Mouse (Mus musculus) hematopoietic stem cell, adult 5-6 weeks (primary cell): ENCODE results near the gene Nup85. TPM values are rescaled to one million over a fixed set of nuclear protein-coding genes. Genes with fewer than 3 reads are reported as not detected.
"Not testable (repeated sequence)": the region's sequence is repeated elsewhere in the genome, so short reads cannot be mapped to it uniquely, and the experiment has no call there.

Experiments used
- ATAC-seq, 2 experiments: fragments of 125-278 bp in 1 of 2; replicated peaks in 1 of 2; 2 replicates each; pipeline ENCODE4 v1.8.0; 2016 to 2017; ENCODE audit warnings: inconsistent platforms in 2 of 2, mild to moderate bottlenecking in 2 of 2, moderate number of reproducible peaks in 2 of 2, low read depth in 1 of 2, moderate TSS enrichment in 1 of 2; ENCODE audit not compliant: low FRiP score in 2 of 2, poor library complexity in 2 of 2, severe bottlenecking in 2 of 2, insufficient read depth in 1 of 2, low TSS enrichment in 1 of 2
- total RNA-seq: library from RNA; stranded (forward); fragments of 172-1452, 232-1000 nt; gene quantifications from 2 replicates; pipeline ENCODE4 v1.2.3, GENCODE M21; 2017

Gene Nup85
- total RNA-seq = 108 and 128 TPM in 2 replicates

DNA sequence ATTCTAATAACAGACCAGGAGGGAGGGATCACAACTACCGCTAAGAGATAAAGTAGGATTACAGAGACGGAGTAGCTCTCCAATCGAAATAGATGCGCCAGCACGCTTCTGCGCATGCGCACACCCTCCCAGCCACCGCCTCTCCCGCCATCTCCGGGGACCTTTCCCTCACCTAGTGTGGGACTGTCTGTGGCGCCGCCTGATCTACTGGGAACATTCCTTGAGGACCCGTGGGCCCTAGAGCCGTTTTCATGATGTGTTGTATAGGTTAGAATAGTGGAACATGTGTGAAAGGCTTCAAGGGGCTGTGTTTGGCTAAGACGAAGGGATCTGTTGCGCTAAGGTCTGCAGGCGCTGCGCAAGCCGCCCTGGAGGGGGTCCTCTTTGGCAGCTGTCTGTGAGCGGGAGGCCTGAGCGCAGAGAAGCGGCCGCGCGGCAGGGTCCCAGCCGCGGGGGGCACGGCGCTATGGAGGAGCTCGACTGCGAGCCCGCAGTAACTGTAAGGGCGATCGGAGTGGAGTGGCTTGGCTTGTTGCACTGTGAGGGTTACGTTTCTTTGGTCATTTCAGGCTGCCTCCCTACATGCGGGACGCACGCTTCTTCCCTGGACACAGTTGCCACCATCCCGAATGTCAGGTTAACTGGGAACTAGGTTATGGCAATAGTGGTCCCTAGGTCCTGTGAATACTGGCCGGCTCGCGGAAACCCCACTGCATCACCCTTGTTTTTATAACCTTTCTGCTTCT is at the start of gene Nup85:
Gene Nup85, plus strand, starts transcription at position 371 of the 746 bp plus-strand sequence.
- peak; percentile 93 to 94 for ATAC-seq

DNA sequence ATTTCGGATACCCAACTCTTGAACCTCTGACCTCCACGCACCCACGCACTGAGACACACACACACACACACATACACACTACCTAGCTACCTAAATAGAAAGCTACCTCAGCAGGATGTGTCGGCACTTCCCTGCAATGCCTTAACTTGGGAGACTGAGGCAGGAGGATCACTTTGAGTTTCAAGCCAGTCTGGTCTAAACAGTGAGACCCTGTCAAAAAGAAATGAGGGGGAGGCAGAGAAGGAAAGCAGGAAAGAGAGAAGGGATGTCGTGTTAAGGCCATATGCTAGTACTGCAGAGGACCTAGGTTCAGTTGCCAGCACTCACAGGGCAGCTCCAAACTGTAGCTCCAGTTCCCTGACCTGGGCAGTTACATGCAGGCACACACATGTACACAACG is 49.2 kb upstream of the Nup85 start:
- ATAC-seq = no peak

DNA sequence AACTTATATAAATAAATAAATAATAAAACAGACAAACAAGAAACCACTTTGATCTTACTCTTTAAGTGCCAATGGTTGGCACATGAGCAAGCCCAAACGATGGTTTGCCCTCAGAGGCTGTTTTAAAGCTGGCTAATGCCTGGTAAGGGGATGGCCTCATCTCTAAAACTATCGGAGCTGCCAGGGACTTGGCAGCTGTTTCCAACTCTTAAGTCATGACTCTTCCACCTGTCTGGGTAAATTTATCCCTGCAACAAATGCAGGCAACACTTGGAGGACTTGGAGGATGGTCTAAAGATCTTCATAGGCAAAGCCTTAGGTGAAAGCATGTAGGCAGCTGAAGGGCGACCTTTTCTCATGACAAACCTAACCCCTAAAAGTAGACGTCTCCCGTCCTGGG is 47.3 kb upstream of the Nup85 start:
- ATAC-seq = no peak

DNA sequence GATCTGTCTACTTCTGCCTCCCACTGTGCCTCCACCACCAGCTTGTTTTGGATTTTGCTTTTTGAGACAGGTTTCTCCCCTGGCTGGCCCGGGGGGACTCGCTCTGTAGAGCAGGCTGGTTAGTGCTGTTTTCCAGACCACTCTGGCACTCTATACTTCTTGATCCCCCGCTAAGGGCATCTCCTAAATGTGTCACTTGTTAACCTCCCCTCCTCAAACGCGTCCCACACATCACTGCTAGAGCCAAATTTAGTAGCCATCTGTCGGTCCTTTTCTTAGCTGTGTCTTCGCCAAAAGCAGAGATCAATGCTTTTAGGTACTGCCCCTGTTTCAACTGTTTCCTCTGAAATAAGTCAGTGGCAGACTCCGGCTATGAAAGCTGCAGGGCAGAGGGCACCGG is 45.5 kb upstream of the Nup85 start:
- no peak for ATAC-seq

DNA sequence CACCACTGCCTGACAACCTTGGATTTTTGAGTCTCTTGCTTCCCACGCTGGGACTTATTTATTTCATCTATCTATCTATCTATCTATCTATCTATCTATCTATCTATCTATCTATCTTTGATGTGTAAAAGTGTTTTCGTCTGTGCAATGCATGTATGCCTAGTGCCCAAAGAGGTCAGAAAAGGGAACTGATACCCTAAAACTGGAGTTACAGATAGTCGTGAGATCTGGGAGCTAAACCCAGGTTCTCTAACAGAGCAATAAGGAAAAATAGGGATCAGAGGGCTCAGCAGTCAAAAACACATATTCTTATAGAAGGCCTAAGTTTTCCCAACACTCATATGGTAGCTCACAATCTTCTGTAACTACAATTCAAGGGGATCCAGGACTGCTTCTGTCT is 44.7 kb upstream of the Nup85 start:
- ATAC-seq = no peak

DNA sequence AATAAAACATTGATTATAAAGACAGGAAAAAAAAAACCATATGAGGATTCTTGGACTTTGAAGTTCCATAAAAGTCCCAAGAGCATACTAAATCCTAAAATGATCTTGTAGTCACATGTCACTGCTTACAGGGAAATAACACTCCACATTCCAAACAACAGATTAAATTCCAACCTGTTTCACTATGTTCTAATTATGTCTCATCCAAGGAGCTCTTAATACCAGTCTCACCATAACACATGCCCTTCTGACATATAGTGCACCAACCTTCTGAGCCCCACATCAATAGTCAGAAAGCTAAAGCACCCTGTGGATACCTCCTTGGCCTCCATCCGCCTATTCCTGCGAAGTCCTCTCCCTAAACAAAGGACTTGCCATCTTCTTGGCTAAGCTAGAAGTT is 44.0 kb upstream of the Nup85 start:
- ATAC-seq = no peak

DNA sequence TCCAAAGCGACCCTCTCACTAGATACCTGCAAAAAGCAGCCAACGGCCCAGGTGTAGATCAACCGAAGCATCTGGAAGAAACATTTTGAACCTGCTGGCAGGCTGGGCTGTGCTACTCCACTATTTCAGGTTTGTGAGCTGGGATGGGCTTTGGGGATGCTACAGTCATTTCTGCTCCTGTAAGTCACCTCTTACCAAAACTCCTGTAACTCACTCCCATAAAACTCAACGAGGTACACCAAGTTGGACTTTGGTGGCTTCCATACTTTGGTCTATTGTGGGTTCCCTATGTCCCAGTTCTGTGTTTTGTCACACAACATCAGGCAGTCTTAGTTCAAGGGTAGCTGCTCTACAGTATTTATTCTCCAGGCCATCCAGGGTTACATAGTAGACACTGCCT is 43.2 kb upstream of the Nup85 start:
- no peak for ATAC-seq

DNA sequence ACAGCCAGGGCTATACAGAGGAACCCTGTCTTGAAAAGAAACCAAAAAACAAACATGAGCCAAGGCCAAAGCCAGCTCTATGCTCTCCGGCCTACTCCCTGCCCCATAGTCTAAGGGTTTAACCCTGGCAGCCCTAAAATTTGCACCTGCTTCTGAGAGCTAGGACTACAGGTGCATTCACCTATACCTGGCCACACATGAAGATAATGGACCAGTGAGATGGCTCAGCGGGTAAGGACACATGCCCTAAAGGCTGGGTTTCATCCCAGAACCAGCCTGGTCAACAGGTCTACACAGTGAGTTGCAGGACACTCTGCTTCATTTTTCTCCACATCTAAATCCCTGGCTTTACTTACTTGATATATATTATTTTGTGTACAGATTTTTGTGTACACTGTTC is 42.0 kb upstream of the Nup85 start:
- no peak for ATAC-seq

DNA sequence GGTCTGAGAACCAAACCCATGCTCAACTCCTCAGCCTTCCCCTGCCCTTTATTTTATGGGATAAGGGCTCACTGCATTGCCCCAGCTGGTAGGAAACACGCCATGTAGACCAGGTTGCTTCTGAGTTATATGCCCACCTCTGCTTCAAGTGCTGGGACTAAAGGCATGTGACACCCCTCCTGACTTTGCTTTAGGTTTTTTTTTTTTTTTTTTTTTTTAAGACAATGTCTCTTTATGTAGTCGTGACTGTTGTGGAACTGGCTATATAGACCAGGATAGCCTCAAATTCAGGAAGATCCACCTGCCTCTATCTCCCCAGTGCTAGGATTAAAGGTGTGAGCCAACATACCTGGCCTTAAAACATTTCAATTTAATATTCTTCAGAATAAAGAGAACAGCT is 41.5 kb upstream of the Nup85 start:
- ATAC-seq = no peak

DNA sequence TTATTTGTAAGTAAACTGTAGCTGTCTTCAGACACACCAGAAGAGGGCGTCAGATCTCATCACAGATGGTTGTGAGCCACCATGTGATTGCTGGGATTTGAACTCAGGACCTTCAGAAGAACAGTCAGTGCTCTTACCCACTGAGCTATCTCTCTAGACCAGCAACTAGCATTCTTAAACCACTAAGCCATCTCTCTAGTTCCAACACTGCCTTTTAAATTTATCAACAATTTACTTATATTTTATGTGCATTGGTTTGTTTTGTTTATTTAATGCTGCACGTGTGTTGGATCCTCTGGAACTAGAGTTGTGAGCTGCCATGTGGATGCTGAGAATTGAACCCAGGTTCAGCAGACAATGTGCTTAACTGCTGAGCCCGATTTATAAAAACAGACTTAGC is 37.8 kb upstream of the Nup85 start:
- not testable (repeated sequence) for ATAC-seq

DNA sequence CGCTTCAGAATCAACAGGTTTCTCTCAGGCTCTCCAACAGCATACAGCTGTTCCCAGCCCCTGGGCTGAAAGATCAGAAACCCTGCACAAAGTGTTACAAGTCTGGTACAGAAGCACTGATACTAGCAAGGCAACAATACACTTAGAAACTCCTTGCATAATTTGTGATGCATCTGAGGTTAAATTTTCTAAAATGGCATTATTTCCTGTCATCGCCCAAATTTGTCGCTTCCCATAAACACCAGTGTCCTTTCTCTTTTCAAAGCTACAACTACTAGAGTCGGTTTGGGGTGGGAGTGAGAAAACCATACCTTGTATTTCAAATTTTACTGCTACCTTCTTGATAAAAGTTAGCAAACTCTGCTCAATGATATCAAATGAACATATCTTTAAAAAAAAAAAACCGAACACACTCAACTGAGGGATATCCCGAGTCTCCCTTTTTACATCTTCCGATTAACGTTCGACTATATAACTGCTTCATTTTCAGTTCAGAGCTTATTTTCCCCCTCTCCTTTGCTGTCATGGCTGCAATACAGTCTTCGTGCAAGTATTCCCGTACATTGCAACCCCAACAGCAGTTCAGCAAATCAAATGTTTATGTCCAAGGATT is 29.4 kb upstream of the Nup85 start:
- no peak for ATAC-seq

DNA sequence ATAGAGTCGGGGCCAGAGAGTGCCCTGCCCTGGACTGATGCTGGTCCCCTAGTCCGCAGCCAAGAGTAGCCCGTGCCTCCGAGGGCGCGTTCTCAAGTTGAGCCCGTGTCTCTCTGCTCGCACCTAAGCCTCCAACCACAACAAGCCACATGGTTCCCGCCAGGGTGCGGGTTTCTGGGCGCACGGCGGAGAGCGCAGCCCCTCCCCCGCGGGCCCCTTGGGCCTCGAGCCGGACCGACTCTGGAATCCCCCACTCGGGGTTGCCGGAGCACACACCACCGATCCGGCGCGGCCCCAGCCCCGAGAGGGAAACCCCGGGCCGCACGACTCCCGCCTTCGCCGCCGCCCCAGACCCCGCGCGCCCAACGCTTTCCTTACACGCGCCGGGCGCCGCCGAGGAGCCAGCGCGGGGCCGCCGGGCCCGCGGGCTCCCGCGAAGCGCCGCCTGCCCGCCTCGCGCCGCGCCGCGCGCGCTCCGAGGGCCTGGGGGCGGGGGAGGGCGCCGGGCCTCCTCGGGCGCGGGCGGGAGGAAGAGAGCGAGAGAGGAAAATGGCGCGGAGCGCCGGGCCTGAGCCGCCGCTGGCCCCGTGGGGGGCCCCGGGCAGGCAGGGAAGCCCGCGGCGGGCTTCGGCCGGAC is 28.7 kb upstream of the Nup85 start:
- ATAC-seq = peak in 1 of 2 experiments; percentile 21; a peak in 3 of 4 replicates

DNA sequence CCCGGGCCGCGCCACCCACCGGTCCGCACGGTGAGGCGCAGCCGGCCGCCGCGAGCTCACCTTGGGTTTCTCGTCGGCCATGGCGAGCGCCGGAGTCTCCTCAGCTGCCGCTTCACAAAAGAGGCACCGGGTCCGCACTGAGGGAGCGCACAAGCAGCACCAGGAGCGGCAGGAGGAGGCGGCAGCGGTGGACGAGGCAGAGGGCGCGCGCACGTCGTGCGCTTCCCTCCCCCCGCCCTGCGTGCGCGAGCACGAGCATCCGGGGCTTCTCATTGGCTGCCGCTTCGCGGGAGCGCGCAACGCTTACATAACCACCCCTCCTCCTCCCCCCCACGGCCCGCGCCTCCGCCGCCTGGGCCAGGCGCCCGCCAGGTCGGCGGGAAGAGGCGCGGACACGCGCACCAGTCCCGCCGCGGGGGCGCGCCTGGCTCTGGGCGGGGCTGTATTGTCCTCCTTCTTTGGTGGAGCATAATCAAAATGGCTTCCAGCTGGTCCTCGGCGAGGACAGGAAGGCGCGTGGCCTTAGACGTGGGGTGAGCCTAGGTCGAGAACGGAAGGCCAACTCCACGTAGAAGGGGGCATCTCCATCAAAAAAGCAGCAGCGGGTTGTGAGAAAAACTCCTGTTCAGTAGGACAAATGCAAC is 28.1 kb upstream of the Nup85 start, which contains the start of gene Sumo2:
Gene Sumo2, minus strand, starts transcription at position 239 of the 644 bp plus-strand sequence.
- peak; percentile 86 to 88 for ATAC-seq

DNA sequence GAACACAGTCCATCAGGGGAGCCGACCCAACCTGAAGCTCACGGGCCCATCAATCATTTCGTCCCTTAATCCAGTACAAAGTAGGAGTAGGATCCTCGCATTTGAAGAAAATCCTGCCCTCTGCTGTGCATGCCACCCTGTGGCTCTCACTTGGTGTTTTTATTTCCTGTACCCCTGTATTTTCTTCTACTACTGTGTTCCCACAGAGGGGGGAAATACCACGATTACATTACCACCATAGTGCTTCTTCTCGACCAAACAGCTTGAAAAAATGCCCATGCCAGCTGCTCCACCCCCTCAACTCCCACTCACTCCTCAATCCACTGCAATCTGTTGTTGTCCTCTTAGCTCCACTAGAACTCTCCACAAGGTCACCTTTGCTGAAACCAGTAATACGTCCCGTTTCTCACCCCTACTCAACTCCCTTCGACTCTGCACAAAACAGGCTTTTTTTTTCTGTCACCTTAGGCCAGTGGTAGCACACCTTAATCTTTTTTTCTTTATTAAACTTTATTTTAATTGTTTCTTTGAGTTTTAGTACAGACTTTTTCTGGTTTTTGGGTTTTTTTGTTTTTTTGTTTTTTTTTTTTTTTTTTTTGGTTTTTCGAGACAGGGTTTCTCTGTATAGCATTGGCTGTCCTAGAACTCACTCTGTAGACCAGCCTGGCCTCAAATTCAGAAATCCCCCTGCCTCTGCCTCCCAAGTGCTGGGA is 27.2 kb upstream of the Nup85 start:
- ATAC-seq = no peak

DNA sequence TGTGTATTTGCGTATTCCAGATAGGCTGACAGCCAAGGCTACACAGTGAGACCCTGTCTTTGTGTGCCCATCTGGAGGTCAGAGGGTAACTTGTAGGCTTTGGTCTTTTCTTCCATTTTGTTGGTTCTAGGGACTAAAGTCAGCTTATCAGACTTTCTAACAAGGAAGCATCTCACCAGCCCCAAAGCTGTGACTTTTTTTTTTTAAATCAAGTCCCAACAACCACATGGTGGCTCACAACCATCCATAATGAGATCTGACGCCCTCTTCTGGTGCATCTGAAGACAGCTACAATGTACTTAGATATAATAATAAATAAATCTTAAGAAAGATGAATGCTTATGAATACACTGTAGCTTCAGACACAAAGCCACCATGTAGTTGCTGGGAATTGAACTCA is 26.2 kb upstream of the Nup85 start:
- no peak for ATAC-seq

DNA sequence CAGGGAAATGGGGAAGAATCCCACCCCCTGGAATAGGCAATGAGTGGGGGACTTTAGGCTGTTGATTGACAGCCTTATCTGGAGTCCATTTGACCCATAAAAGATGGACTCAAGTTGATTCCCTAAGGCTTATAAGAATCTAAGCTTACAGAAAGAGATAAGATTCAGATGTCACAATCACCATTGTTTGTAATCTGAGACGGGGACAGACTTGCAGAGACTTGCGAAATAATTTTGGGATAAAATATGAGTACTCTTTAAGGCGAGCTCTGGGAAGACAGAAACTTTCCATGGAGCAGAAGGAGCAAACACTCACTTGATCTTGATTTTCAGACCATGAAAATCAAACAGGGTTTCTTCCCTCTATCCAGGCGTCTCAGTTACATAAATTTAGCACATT is 20.7 kb upstream of the Nup85 start:
- no peak for ATAC-seq

DNA sequence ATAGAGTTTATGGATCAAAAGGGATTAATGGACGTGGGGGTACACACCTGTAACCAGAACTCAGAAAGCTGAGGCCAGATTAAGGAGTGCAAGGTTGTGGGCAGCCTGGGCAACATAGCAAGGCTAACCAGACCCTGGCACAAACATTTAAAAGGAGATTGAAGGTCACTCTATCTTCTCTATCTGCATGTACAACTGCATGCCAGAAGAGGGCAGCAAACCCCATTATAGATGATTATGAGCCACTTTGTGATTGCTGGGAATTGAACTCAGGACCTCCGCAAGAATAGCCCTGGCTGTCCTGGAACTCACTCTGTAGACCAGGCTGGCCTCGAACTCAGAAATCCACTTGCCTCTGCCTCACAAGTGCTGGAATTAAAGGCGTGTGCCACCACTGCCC is 11.5 kb upstream of the Nup85 start:
- peak in 1 of 2 experiments; percentile 46; a peak in 1 of 4 replicates for ATAC-seq
